Mouse (Mus musculus): ENCODE results near the gene Aco2.

The Aco2 gene

GRCm38 (mm10) chr15:81846755-81847154, 25.4 kb upstream of the Aco2 start:
- no peak for DNase-seq

GRCm38 (mm10) chr15:81847161-81847560, 24.9 kb upstream of the Aco2 start:
- DNase-seq = no peak

GRCm38 (mm10) chr15:81847861-81848260, 24.2 kb upstream of the Aco2 start:
- DNase-seq = no peak

- peak; percentile 73 for DNase-seq
These were observed 23.8 kb upstream of the Aco2 start for GRCm38 (mm10) chr15:81848301-81848700.

GRCm38 (mm10) chr15:81849104-81849503, 23.0 kb upstream of the Aco2 start:
- DNase-seq = no peak

GRCm38 (mm10) chr15:81850718-81851117, 21.4 kb upstream of the Aco2 start:
- no peak for DNase-seq

GRCm38 (mm10) chr15:81851375-81851774, 20.7 kb upstream of the Aco2 start:
- no peak for DNase-seq

GRCm38 (mm10) chr15:81852411-81853000, 19.6 kb upstream of the Aco2 start:
- DNase-seq = no peak

- no peak for DNase-seq
These were observed 19.0 kb upstream of the Aco2 start for GRCm38 (mm10) chr15:81853081-81853480.

GRCm38 (mm10) chr15:81856030-81856790, 15.9 kb upstream of the Aco2 start:
- DNase-seq = peak; percentile 92

GRCm38 (mm10) chr15:81856938-81857723, 15.0 kb upstream of the Aco2 start:
- no peak for DNase-seq

GRCm38 (mm10) chr15:81857724-81858116, 14.4 kb upstream of the Aco2 start:
- DNase-seq = peak; percentile 73

GRCm38 (mm10) chr15:81858138-81858516, 14.0 kb upstream of the Aco2 start:
- DNase-seq = peak; percentile 95

- DNase-seq = peak; percentile 77
These were observed 13.4 kb upstream of the Aco2 start, which contains the start of gene Tob2 for GRCm38 (mm10) chr15:81858517-81859329. Tob2 (minus strand) TSS chr15:81858796.

- DNase-seq = peak; percentile 91
These were observed 12.5 kb upstream of the Aco2 start for GRCm38 (mm10) chr15:81859330-81860255.

GRCm38 (mm10) chr15:81860471-81861135, 11.5 kb upstream of the Aco2 start:
- DNase-seq = peak; percentile 42

- DNase-seq = no peak
These were observed 7.9 kb upstream of the Aco2 start for GRCm38 (mm10) chr15:81864238-81864637.

GRCm38 (mm10) chr15:81869985-81870384, 2.1 kb upstream of the Aco2 start:
- no peak for DNase-seq

- DNase-seq = peak; percentile 94
These were observed 376 bp upstream of the Aco2 start, which contains the start of gene Phf5a for GRCm38 (mm10) chr15:81871604-81872261. Phf5a (minus strand) TSS chr15:81871911.

Measured in kidney, postnatal 10 days (tissue).